Mouse (Mus musculus) left cerebral cortex, adult 2 months (tissue): ENCODE measurements at regions not wholly inside any gene's neighbourhood (a gene's known extent, or its start where the extent isn't known, plus 50 kb on each side); places are given as distances from the start of the nearest gene placed in this dataset.

Source experiments
- DNase-seq, 2 experiments: peaks; one replicate each; pipeline ENCODE4 v3.0.0; 2021 to 2022; ENCODE audit warnings: low spot score in 2 of 2, mixed read lengths in 1 of 2; ENCODE audit errors: extremely low spot score in 1 of 2
- H3K27ac ChIP-seq: fragments of 200-600 bp; 2 replicates; pipeline ENCODE4 v1.8.1; 2022
- H3K4me3 ChIP-seq: fragments of 200-600 bp; 2 replicates; pipeline ENCODE4 v1.8.1; 2022
- CTCF ChIP-seq: fragments of 200-600 bp; IDR thresholded peaks from 2 replicates; pipeline ENCODE4 v1.8.1; 2022; ENCODE audit warnings: antibody characterized with exemption, mild to moderate bottlenecking, moderate library complexity
- intact Hi-C: fragments of 180-260 bp; cut with DNase I; formaldehyde crosslinking; loops from one replicate; pipeline ENCODE4 v1.15.1; 2025

GRCm38 (mm10) chr17:52191064-52191682 lies 358.1 kb upstream of the Satb1 start:
- Histone ChIP-seq H3K27ac (no peak overlapping the region), H3K4me3 (no peak overlapping the region)
- TF ChIP-seq CTCF = no peak
- no peak for DNase-seq
- intact Hi-C loops = no loop called here

- peak; percentile 10 to 18 for DNase-seq
- Histone ChIP-seq H3K4me3 (no peak overlapping the region), H3K27ac (no peak overlapping the region)
- peak; percentile 46 for TF ChIP-seq CTCF
- intact Hi-C loops = no loop called here
These were observed 349.6 kb upstream of the Satb1 start for GRCm38 (mm10) chr17:52182706-52183105.

GRCm38 (mm10) chr17:52177996-52178395 lies 344.9 kb upstream of the Satb1 start:
- no peak for DNase-seq
- H3K27ac ChIP-seq = no peak overlapping the region
- intact Hi-C loops = no loop called here
- no peak for TF ChIP-seq CTCF
- no peak overlapping the region for H3K4me3 ChIP-seq

- TF ChIP-seq CTCF = no peak
- peak in 1 of 2 experiments; percentile 13 for DNase-seq
- intact Hi-C loops = no loop called here
These were observed 335.2 kb upstream of the Satb1 start for GRCm38 (mm10) chr17:52168076-52168838.

GRCm38 (mm10) chr17:52167658-52168057 lies 334.6 kb upstream of the Satb1 start:
- intact Hi-C loops = no loop called here
- Histone ChIP-seq H3K27ac (no peak overlapping the region), H3K4me3 (no peak overlapping the region)
- TF ChIP-seq CTCF = no peak
- no peak for DNase-seq

More at GRCm38 (mm10) chr17:52168076-52168838, 335.2 kb upstream of the Satb1 start:
- Histone ChIP-seq H3K4me3 (no peak overlapping the region), H3K27ac (no peak overlapping the region)

GRCm38 (mm10) chr17:52165891-52166485 lies 332.9 kb upstream of the Satb1 start:
- no peak overlapping the region for H3K27ac ChIP-seq
- intact Hi-C loops = no loop called here
- no peak for TF ChIP-seq CTCF
- H3K4me3 ChIP-seq = no peak overlapping the region
- no peak for DNase-seq

GRCm38 (mm10) chr17:52162559-52163397 lies 329.7 kb upstream of the Satb1 start:
- no peak for TF ChIP-seq CTCF
- H3K4me3 ChIP-seq = no peak overlapping the region
- no peak overlapping the region for H3K27ac ChIP-seq
- intact Hi-C loops = no loop called here
- DNase-seq = no peak

GRCm38 (mm10) chr17:52150496-52150895 lies 317.4 kb upstream of the Satb1 start:
- Histone ChIP-seq H3K27ac (no peak overlapping the region), H3K4me3 (no peak overlapping the region)
- no peak for DNase-seq
- intact Hi-C loops = no loop called here
- TF ChIP-seq CTCF = no peak

GRCm38 (mm10) chr17:52149834-52150233 lies 316.7 kb upstream of the Satb1 start:
- no peak for TF ChIP-seq CTCF
- intact Hi-C loops = no loop called here
- H3K27ac ChIP-seq = no peak overlapping the region
- no peak overlapping the region for H3K4me3 ChIP-seq
- DNase-seq = no peak

- no peak for TF ChIP-seq CTCF
- no peak for DNase-seq
- intact Hi-C loops = no loop called here
These were observed 316.0 kb upstream of the Satb1 start for GRCm38 (mm10) chr17:52149068-52149467.

GRCm38 (mm10) chr17:52103891-52104290 lies 270.8 kb upstream of the Satb1 start:
- no peak overlapping the region for H3K27ac ChIP-seq
- no peak for DNase-seq
- intact Hi-C loops = no loop called here
- TF ChIP-seq CTCF = no peak
- no peak overlapping the region for H3K4me3 ChIP-seq

More at GRCm38 (mm10) chr17:52149068-52149467, 316.0 kb upstream of the Satb1 start:
- Histone ChIP-seq H3K4me3 (no peak overlapping the region), H3K27ac (no peak overlapping the region)

- intact Hi-C loops = no loop called here
- Histone ChIP-seq H3K4me3 (no peak overlapping the region), H3K27ac (no peak overlapping the region)
- TF ChIP-seq CTCF = no peak
- DNase-seq = no peak
These were observed 252.7 kb upstream of the Satb1 start for GRCm38 (mm10) chr17:52085834-52086233.
